Mouse (Mus musculus) lung, embryonic 16.5 days (tissue): ENCODE measurements around the gene Slc6a8. TPM values are rescaled to one million over a fixed set of nuclear protein-coding genes. Genes with fewer than 3 reads are reported as not detected.

Source experiments
- ATAC-seq: fragments of 200-750 bp; cut with Nextera tagmentation; 2 replicates; pipeline ENCODE4 v1.8.0; 2017; ENCODE audit warnings: low read depth, mild to moderate bottlenecking, moderate library complexity
- H3K27ac ChIP-seq: fragments of 300-500 bp; sonication (generic); 2 replicates; pipeline ENCODE4 v1.5.1; 2014; ENCODE audit warnings: mild to moderate bottlenecking, control low read depth, low read length
- H3K27me3 ChIP-seq: fragments of 300-500 bp; sonication (generic); 2 replicates; pipeline ENCODE4 v1.6.1; 2014; ENCODE audit warnings: low read depth, low read length, mixed read lengths; ENCODE audit not compliant: control insufficient read depth, insufficient read depth
- H3K36me3 ChIP-seq: fragments of 300-500 bp; sonication (generic); 2 replicates; pipeline ENCODE4 v1.6.1; 2014; ENCODE audit warnings: low read length; ENCODE audit not compliant: control insufficient read depth, insufficient read depth
- H3K4me1 ChIP-seq: fragments of 300-500 bp; sonication (generic); replicated peaks from 2 replicates; pipeline ENCODE4 v1.6.1; 2014; ENCODE audit warnings: low read length, mixed read lengths; ENCODE audit not compliant: control insufficient read depth, insufficient read depth
- H3K4me2 ChIP-seq: fragments of 300-500 bp; sonication (generic); 2 replicates; pipeline ENCODE4 v1.6.1; 2014; ENCODE audit warnings: low read depth, low read length, control low read depth
- H3K4me3 ChIP-seq: fragments of 300-500 bp; sonication (generic); 2 replicates; pipeline ENCODE4 v1.5.1; 2014; ENCODE audit warnings: mild to moderate bottlenecking, low read length, control low read depth
- H3K9ac ChIP-seq: fragments of 300-500 bp; sonication (generic); 2 replicates; pipeline ENCODE4 v1.6.1; 2014; ENCODE audit warnings: low read length, control low read depth
- H3K9me3 ChIP-seq: fragments of 300-500 bp; sonication (generic); 2 replicates; pipeline ENCODE4 v1.6.1; 2016; ENCODE audit warnings: low read length; ENCODE audit not compliant: control insufficient read depth
- WGBS: fragments of 180-500 bp; shearing (Covaris S2); extraction: QIAGEN DNeasy Blood & Tissue Kit; methylation state at CpG from one replicate; pipeline ENCODE4 v1.1.7; 2014; 5-methylcytosine and 5-hydroxymethylcytosine counted together
- polyA plus RNA-seq: library from polyadenylated mRNA; unstranded; fragments of >200 nt; fragmentation: Nextera tagmentation; extraction: Ambion mirVana; gene quantifications from 2 replicates; pipeline ENCODE4 v1.2.1, GENCODE M21; 2015

Gene Slc6a8
- polyA plus RNA-seq, 1 experiment from 2014 or later, result 5.2 TPM

GRCm38 (mm10) chrX:73654177-73654576, 18.8 kb upstream of the Slc6a8 start:
- peak; percentile 62 for ATAC-seq
- Histone ChIP-seq H3K9me3 (no peaks in the 10 kb centered on the region), H3K4me2 (no peak overlapping the region), H3K4me3 (no peak overlapping the region), H3K27me3 (no peaks in the 10 kb centered on the region), H3K4me1 (no peaks in the 10 kb centered on the region), H3K36me3 (no peaks in the 10 kb centered on the region), H3K27ac (no peak overlapping the region), H3K9ac (no peak overlapping the region)
- 19% methylated on average over 6 of the region's 6 CpGs for WGBS

- Histone ChIP-seq H3K4me2 (no peak overlapping the region), H3K4me1 (no peaks in the 10 kb centered on the region), H3K36me3 (no peaks in the 10 kb centered on the region), H3K27me3 (no peaks in the 10 kb centered on the region), H3K27ac (no peak overlapping the region), H3K9ac (no peak overlapping the region), H3K4me3 (no peak overlapping the region), H3K9me3 (no peaks in the 10 kb centered on the region)
- 0 out of 2 replicates have a peak, but pooled peaks have one; percentile 24 for ATAC-seq
- 51% methylated on average over 3 of the region's 3 CpGs for WGBS
These were observed 17.4 kb upstream of the Slc6a8 start for GRCm38 (mm10) chrX:73655529-73655928.

- H3K27me3 ChIP-seq, result no peaks in the 10 kb centered on the region
- no peak overlapping the region for H3K9ac ChIP-seq
- no peak for ATAC-seq
- H3K4me3 ChIP-seq, result no peak overlapping the region
- no peak overlapping the region for H3K4me2 ChIP-seq
- no peaks in the 10 kb centered on the region for H3K36me3 ChIP-seq
- WGBS, result 43% methylated on average over 7 of the region's 7 CpGs
- H3K27ac ChIP-seq, result no peak overlapping the region
- no peaks in the 10 kb centered on the region for H3K4me1 ChIP-seq
- no peaks in the 10 kb centered on the region for H3K9me3 ChIP-seq
These were observed 14.6 kb upstream of the Slc6a8 start for GRCm38 (mm10) chrX:73658391-73658790.

- H3K9ac ChIP-seq, result peak overlapping the region; percentile 64; the same call in 1 of the 2 replicates
- no peak overlapping the region for H3K27ac ChIP-seq
- no peaks in the 10 kb centered on the region for H3K9me3 ChIP-seq
- peak overlapping the region; percentile 50 for H3K4me3 ChIP-seq
- no peaks in the 10 kb centered on the region for H3K4me1 ChIP-seq
- no peaks in the 10 kb centered on the region for H3K27me3 ChIP-seq
- peak; percentile 31; the same call in 1 of the 2 replicates for ATAC-seq
- no peaks in the 10 kb centered on the region for H3K36me3 ChIP-seq
- WGBS, result 53% methylated on average over 12 of the region's 13 CpGs
- H3K4me2 ChIP-seq, result peak overlapping the region; percentile 71
These were observed 13.9 kb upstream of the Slc6a8 start for GRCm38 (mm10) chrX:73658936-73659574.

GRCm38 (mm10) chrX:73659575-73660283, 13.2 kb upstream of the Slc6a8 start, which contains the start of gene Pnck:
Gene Pnck (minus strand): TSS chrX:73660117.
- no peaks in the 10 kb centered on the region for H3K36me3 ChIP-seq
- no peaks in the 10 kb centered on the region for H3K9me3 ChIP-seq
- 13% methylated on average over 24 of the region's 57 CpGs for WGBS
- H3K4me3 ChIP-seq, result peak within 1 kb of the TSS; percentile 50
- no peaks in the 10 kb centered on the region for H3K27me3 ChIP-seq
- H3K4me1 ChIP-seq, result no peaks in the 10 kb centered on the region
- ATAC-seq, result peak; percentile 45
- no peak within 1 kb of the TSS for H3K27ac ChIP-seq
- peak within 1 kb of the TSS; percentile 64 for H3K9ac ChIP-seq
- peak within 1 kb of the TSS; percentile 71 for H3K4me2 ChIP-seq

GRCm38 (mm10) chrX:73660284-73660665, 12.7 kb upstream of the Slc6a8 start:
- Histone ChIP-seq H3K9me3 (no peaks in the 10 kb centered on the region), H3K4me2 (peak overlapping the region; percentile 71), H3K4me3 (peak overlapping the region; percentile 50), H3K9ac (peak overlapping the region; percentile 64), H3K4me1 (no peaks in the 10 kb centered on the region), H3K27me3 (no peaks in the 10 kb centered on the region), H3K36me3 (no peaks in the 10 kb centered on the region), H3K27ac (no peak overlapping the region)
- 63% methylated on average over 3 of the region's 3 CpGs for WGBS
- ATAC-seq, result no peak

- Histone ChIP-seq H3K9me3 (no peaks in the 10 kb centered on the region), H3K4me1 (no peaks in the 10 kb centered on the region), H3K9ac (no peak overlapping the region), H3K36me3 (no peaks in the 10 kb centered on the region), H3K27ac (no peak overlapping the region), H3K4me3 (no peak overlapping the region), H3K4me2 (no peak overlapping the region), H3K27me3 (no peaks in the 10 kb centered on the region)
- ATAC-seq, result no peak
These were observed 9.8 kb upstream of the Slc6a8 start for GRCm38 (mm10) chrX:73663143-73663542.

- no peak overlapping the region; the same call in 1 of the 2 replicates for H3K4me3 ChIP-seq
- WGBS, result 56% methylated on average over 4 of the region's 4 CpGs
- H3K4me2 ChIP-seq, result no peak overlapping the region
- H3K27ac ChIP-seq, result no peak overlapping the region
- no peak overlapping the region for H3K9ac ChIP-seq
- H3K9me3 ChIP-seq, result no peaks in the 10 kb centered on the region
- no peaks in the 10 kb centered on the region for H3K27me3 ChIP-seq
- peaks cover 7% of the 10 kb centered on the region; the same call in 1 of the 2 replicates for H3K4me1 ChIP-seq
- H3K36me3 ChIP-seq, result 0 out of 2 replicates have a peak, but pooled peaks cover 3% of the 10 kb centered on the region
- peak; percentile 56; the same call in 1 of the 2 replicates for ATAC-seq
These were observed 919 bp upstream of the Slc6a8 start for GRCm38 (mm10) chrX:73672031-73672431.

GRCm38 (mm10) chrX:73673619-73673967, 643 bp downstream of the Slc6a8 start:
- peak; percentile 6; the same call in 1 of the 2 replicates for ATAC-seq
- Histone ChIP-seq H3K27me3 (no peaks in the 10 kb centered on the region), H3K4me3 (peak overlapping the region; percentile 61), H3K9me3 (no peaks in the 10 kb centered on the region), H3K9ac (peak overlapping the region; percentile 82), H3K4me1 (peaks cover 7% of the 10 kb centered on the region; the same call in 1 of the 2 replicates), H3K36me3 (0 out of 2 replicates have a peak, but pooled peaks cover 3% of the 10 kb centered on the region), H3K27ac (peak overlapping the region; percentile 39; the same call in 1 of the 2 replicates), H3K4me2 (peak overlapping the region; percentile 68)
- WGBS, result 5% methylated on average over 14 of the region's 42 CpGs
